Mouse (Mus musculus) MEL (cell line): ENCODE measurements at regions not wholly inside any gene's neighbourhood (a gene's known extent, or its start where the extent isn't known, plus 50 kb on each side); places are given as distances from the start of the nearest gene placed in this dataset.

Experiments used
- DNase-seq: peaks from one replicate; pipeline ENCODE4 v3.0.0; 2011; ENCODE audit warnings: low read depth, low spot score
- H3K27ac ChIP-seq: 2 replicates; pipeline ENCODE4 v1.5.1; 2012; ENCODE audit warnings: low read depth, mild to moderate bottlenecking, control low read depth, low read length, moderate library complexity; ENCODE audit not compliant: control insufficient read depth
- H3K27me3 ChIP-seq, 2 experiments: fragments of 150-350 bp in 1 of 2; sonication (generic) in 1 of 2; 2 replicates each; pipeline ENCODE4 v1.6.1; 2012; ENCODE audit warnings: low read length in 2 of 2, mild to moderate bottlenecking in 2 of 2, improper control_type of control experiment in 1 of 2, moderate library complexity in 1 of 2; ENCODE audit not compliant: insufficient read depth in 2 of 2, control insufficient read depth in 1 of 2
- H3K36me3 ChIP-seq, 2 experiments: 2 replicates each; pipeline ENCODE4 v1.6.1; 2012 to 2014; ENCODE audit warnings: low read length in 2 of 2, improper control_type of control experiment in 1 of 2, inconsistent platforms in 1 of 2, mild to moderate bottlenecking in 1 of 2; ENCODE audit not compliant: insufficient read depth in 2 of 2, control insufficient read depth in 1 of 2
- H3K4me1 ChIP-seq, 2 experiments: fragments of 150-350 bp in 1 of 2; sonication (generic) in 1 of 2; 2 replicates each; pipeline ENCODE4 v1.6.1; 2012; ENCODE audit warnings: low read length in 2 of 2, improper control_type of control experiment in 1 of 2, mild to moderate bottlenecking in 1 of 2; ENCODE audit not compliant: insufficient read depth in 2 of 2, control insufficient read depth in 1 of 2
- H3K4me3 ChIP-seq, 2 experiments: fragments of 150-350 bp in 1 of 2; sonication (generic) in 1 of 2; 2 replicates each; pipeline ENCODE4 v1.5.1; 2012; ENCODE audit warnings: low read depth in 2 of 2, low read length in 2 of 2, mild to moderate bottlenecking in 2 of 2, moderate library complexity in 2 of 2, control low read depth in 1 of 2, improper control_type of control experiment in 1 of 2; ENCODE audit not compliant: control insufficient read depth in 1 of 2, insufficient read depth in 1 of 2
- H3K79me2 ChIP-seq: 2 replicates; pipeline ENCODE4 v1.6.1; 2012; ENCODE audit warnings: mild to moderate bottlenecking, low read length, moderate library complexity; ENCODE audit not compliant: control insufficient read depth, poor library complexity, insufficient read depth
- H3K9ac ChIP-seq: 2 replicates; pipeline ENCODE4 v1.6.1; 2012; ENCODE audit warnings: low read depth, mild to moderate bottlenecking, control low read depth, low read length, moderate library complexity; ENCODE audit not compliant: control insufficient read depth, poor library complexity, severe bottlenecking
- H3K9me3 ChIP-seq: fragments of 150-350 bp; sonication (generic); replicated peaks from 2 replicates; pipeline ENCODE4 v1.6.1; 2012; ENCODE audit warnings: mild to moderate bottlenecking, low read length, improper control_type of control experiment, moderate library complexity; ENCODE audit not compliant: insufficient read depth
- BHLHE40 ChIP-seq: IDR thresholded peaks from 2 replicates; pipeline ENCODE4 v1.6.1; 2012; ENCODE audit warnings: low read depth, mild to moderate bottlenecking, inconsistent platforms, low read length, improper control_type of control experiment, borderline replicate concordance
- CHD2 ChIP-seq: IDR thresholded peaks from 2 replicates; pipeline ENCODE4 v1.6.1; 2011; ENCODE audit warnings: low read length, improper control_type of control experiment
- CTCF ChIP-seq, 3 experiments: IDR thresholded peaks in 2 of 3; conservative IDR thresholded peaks in 1 of 3; 2 replicates each; pipeline ENCODE4 v1.5.1; 2011 to 2012; ENCODE audit warnings: low read length in 3 of 3, low read depth in 2 of 3, mild to moderate bottlenecking in 2 of 3, improper control_type of control experiment in 1 of 3, inconsistent platforms in 1 of 3, mixed read lengths in 1 of 3, moderate library complexity in 1 of 3; ENCODE audit not compliant: control insufficient read depth in 1 of 3, insufficient read depth in 1 of 3, poor library complexity in 1 of 3, severe bottlenecking in 1 of 3
- EP300 ChIP-seq, 2 experiments: IDR thresholded peaks; 2 replicates each; pipeline ENCODE4 v1.6.1; 2011; ENCODE audit warnings: improper control_type of control experiment in 2 of 2, low read length in 2 of 2, low read depth in 1 of 2, mild to moderate bottlenecking in 1 of 2
- ETS1 ChIP-seq: IDR thresholded peaks from 2 replicates; pipeline ENCODE4 v1.6.1; 2012; ENCODE audit warnings: low read depth, mild to moderate bottlenecking, inconsistent platforms, low read length, improper control_type of control experiment, moderate library complexity
- GATA1 ChIP-seq: IDR thresholded peaks from 2 replicates; pipeline ENCODE4 v1.6.1; 2011; ENCODE audit warnings: low read depth, low read length, improper control_type of control experiment
- HCFC1 ChIP-seq: IDR thresholded peaks from 2 replicates; pipeline ENCODE4 v1.6.1; 2012; ENCODE audit warnings: low read depth, mild to moderate bottlenecking, inconsistent platforms, low read length, improper control_type of control experiment, moderate library complexity
- JUND ChIP-seq: IDR thresholded peaks from 2 replicates; pipeline ENCODE4 v1.6.1; 2011; ENCODE audit warnings: low read depth, mild to moderate bottlenecking, improper control_type of control experiment, low read length
- KAT2A ChIP-seq: conservative IDR thresholded peaks from 2 replicates; pipeline ENCODE4 v1.6.1; 2012; ENCODE audit warnings: low read depth, low read length, improper control_type of control experiment, inconsistent platforms
- MEF2A ChIP-seq: IDR thresholded peaks from 2 replicates; pipeline ENCODE4 v1.6.1; 2014; ENCODE audit warnings: low read depth, mild to moderate bottlenecking, inconsistent platforms, low read length, improper control_type of control experiment; ENCODE audit not compliant: poor library complexity, insufficient replicate concordance, severe bottlenecking; ENCODE audit errors: extremely low read depth
- MYB ChIP-seq: IDR thresholded peaks from 2 replicates; pipeline ENCODE4 v1.6.1; 2011; ENCODE audit warnings: mild to moderate bottlenecking, low read depth, low read length, improper control_type of control experiment
- NELFE ChIP-seq: IDR thresholded peaks from 2 replicates; pipeline ENCODE4 v1.6.1; 2011; ENCODE audit warnings: low read depth, low read length, improper control_type of control experiment
- NRF1 ChIP-seq: IDR thresholded peaks from 2 replicates; pipeline ENCODE4 v1.6.1; 2014; ENCODE audit warnings: low read depth, mild to moderate bottlenecking, inconsistent platforms, low read length, improper control_type of control experiment, moderate library complexity; ENCODE audit not compliant: poor library complexity, insufficient read depth, severe bottlenecking
- POLR2A ChIP-seq, 2 experiments: IDR thresholded peaks; 2 replicates each; pipeline ENCODE4 v1.6.1; 2011 to 2012; ENCODE audit warnings: low read length in 2 of 2, mild to moderate bottlenecking in 2 of 2, control low read depth in 1 of 2, improper control_type of control experiment in 1 of 2, low read depth in 1 of 2, moderate library complexity in 1 of 2; ENCODE audit not compliant: control insufficient read depth in 1 of 2, insufficient read depth in 1 of 2, poor library complexity in 1 of 2
- POLR2AphosphoS2 ChIP-seq: IDR thresholded peaks from 2 replicates; pipeline ENCODE4 v1.6.1; 2011; ENCODE audit warnings: low read length, improper control_type of control experiment
- POLR2AphosphoS5 ChIP-seq: IDR thresholded peaks from 2 replicates; pipeline ENCODE4 v1.6.1; 2012; ENCODE audit warnings: low read depth, borderline replicate concordance, mild to moderate bottlenecking, inconsistent platforms, low read length, moderate library complexity, mixed read lengths
- RAD21 ChIP-seq: IDR thresholded peaks from 2 replicates; pipeline ENCODE4 v1.6.1; 2011; ENCODE audit warnings: mild to moderate bottlenecking, low read depth, low read length, improper control_type of control experiment
- RCOR1 ChIP-seq: IDR thresholded peaks from 2 replicates; pipeline ENCODE4 v1.6.1; 2012; ENCODE audit warnings: low read depth, mild to moderate bottlenecking, inconsistent platforms, low read length, improper control_type of control experiment
- SIN3A ChIP-seq: IDR thresholded peaks from 2 replicates; pipeline ENCODE4 v1.6.1; 2012; ENCODE audit warnings: low read length, improper control_type of control experiment, inconsistent platforms
- SMC3 ChIP-seq: IDR thresholded peaks from 2 replicates; pipeline ENCODE4 v1.6.1; 2011; ENCODE audit warnings: low read depth, low read length, improper control_type of control experiment
- TAL1 ChIP-seq: IDR thresholded peaks from 2 replicates; pipeline ENCODE4 v1.6.1; 2012; ENCODE audit warnings: mild to moderate bottlenecking, inconsistent platforms, low read length, moderate library complexity, mixed read lengths
- TBP ChIP-seq: IDR thresholded peaks from 2 replicates; pipeline ENCODE4 v1.8.0; 2011; ENCODE audit warnings: low read depth, low read length, improper control_type of control experiment
- USF1 ChIP-seq: IDR thresholded peaks from 2 replicates; pipeline ENCODE4 v1.6.1; 2014; ENCODE audit warnings: low read depth, mild to moderate bottlenecking, inconsistent platforms, low read length, improper control_type of control experiment, moderate library complexity
- ZC3H11A ChIP-seq: IDR thresholded peaks from 2 replicates; pipeline ENCODE4 v1.6.1; 2012; ENCODE audit warnings: low read depth, mild to moderate bottlenecking, inconsistent platforms, low read length, improper control_type of control experiment
- ZMIZ1 ChIP-seq: IDR thresholded peaks from 2 replicates; pipeline ENCODE4 v1.6.1; 2012; ENCODE audit warnings: low read depth, mild to moderate bottlenecking, inconsistent platforms, low read length, improper control_type of control experiment, moderate library complexity
- ZNF384 ChIP-seq: IDR thresholded peaks from 2 replicates; pipeline ENCODE4 v1.6.1; 2012; ENCODE audit warnings: low read depth, mild to moderate bottlenecking, inconsistent platforms, low read length, improper control_type of control experiment

- H3K4me3 ChIP-seq: no peak overlapping the region
- no peak overlapping the region for H3K27ac ChIP-seq
- DNase-seq: no peak
- peaks cover 0 to 1% of the 10 kb centered on the region in 2 experiments; a peak in 1 of 4 replicates for H3K27me3 ChIP-seq
- TF ChIP-seq USF1 (no peak), JUND (no peak), SMC3 (no peak), CTCF (IDR thresholded peaks at IDR 0.05 in 2 of 3, conservative IDR thresholded peaks at IDR 0.05 in 1 of 3; ENCODE audit: control insufficient read depth in 1 of 3, insufficient read depth in 1 of 3, low read depth in 2 of 3, low read length in 3 of 3, poor library complexity in 1 of 3, severe bottlenecking in 1 of 3) (no peak), NELFE (no peak), NRF1 (no peak), EP300 (IDR thresholded peaks at IDR 0.05; ENCODE audit: low read depth in 1 of 2, low read length in 2 of 2) (no peak), TBP (no peak), SIN3A (no peak), GATA1 (no peak), BHLHE40 (no peak), MYB (no peak), POLR2AphosphoS5 (no peak), CHD2 (no peak), KAT2A (no peak), TAL1 (no peak), HCFC1 (no peak), POLR2A (IDR thresholded peaks at IDR 0.05; ENCODE audit: control insufficient read depth in 1 of 2, insufficient read depth in 1 of 2, low read depth in 1 of 2, low read length in 2 of 2, poor library complexity in 1 of 2) (no peak)
- no peaks in the 10 kb centered on the region for H3K9me3 ChIP-seq
- H3K4me1 ChIP-seq: no peaks in the 10 kb centered on the region
- no peaks in the 10 kb centered on the region for H3K36me3 ChIP-seq
- H3K9ac ChIP-seq: no peak overlapping the region
- no peaks in the 10 kb centered on the region for H3K79me2 ChIP-seq
Measured at GRCm38 (mm10) chr13:37559706-37560313, 214.8 kb downstream of the Ly86 start.

GRCm38 (mm10) chr13:37560387-37560786 lies 215.4 kb downstream of the Ly86 start:
- H3K27ac ChIP-seq: no peak overlapping the region
- H3K9me3 ChIP-seq: no peaks in the 10 kb centered on the region
- H3K79me2 ChIP-seq: no peaks in the 10 kb centered on the region
- DNase-seq: no peak
- H3K9ac ChIP-seq: no peak overlapping the region
- TF ChIP-seq NRF1 (no peak), ZNF384 (no peak), CHD2 (no peak), POLR2AphosphoS2 (no peak), GATA1 (no peak), ZMIZ1 (no peak), RCOR1 (no peak), RAD21 (no peak), MEF2A (no peak), ETS1 (no peak), USF1 (no peak), ZC3H11A (no peak), EP300 (IDR thresholded peaks at IDR 0.05; ENCODE audit: low read depth in 1 of 2, low read length in 2 of 2) (no peak)
- no peaks in the 10 kb centered on the region; a peak in 1 of 4 replicates for H3K27me3 ChIP-seq
- no peaks in the 10 kb centered on the region for H3K36me3 ChIP-seq
- no peaks in the 10 kb centered on the region for H3K4me1 ChIP-seq
- no peak overlapping the region for H3K4me3 ChIP-seq
